Mouse (Mus musculus) hindbrain, embryonic 13.5 days (tissue): Measurements from ENCODE around the gene Plekhb1. TPM values are rescaled to one million over a fixed set of nuclear protein-coding genes. Genes with fewer than 3 reads are reported as not detected.

Experiments
- ATAC-seq: fragments of 200-750 bp; cut with Nextera tagmentation; 2 replicates; pipeline ENCODE4 v1.8.0; 2017; ENCODE audit warnings: moderate TSS enrichment; ENCODE audit not compliant: low FRiP score
- H3K27ac ChIP-seq: fragments of 300-500 bp; sonication (generic); 2 replicates; pipeline ENCODE4 v1.5.1; 2015; ENCODE audit warnings: inconsistent platforms, mild to moderate bottlenecking, moderate library complexity
- H3K27me3 ChIP-seq: fragments of 300-500 bp; sonication (generic); 2 replicates; pipeline ENCODE4 v1.6.1; 2015; ENCODE audit warnings: mild to moderate bottlenecking, inconsistent platforms
- H3K36me3 ChIP-seq: fragments of 300-500 bp; sonication (generic); 2 replicates; pipeline ENCODE4 v1.6.1; 2015; ENCODE audit warnings: mild to moderate bottlenecking, inconsistent platforms
- H3K4me1 ChIP-seq: fragments of 300-500 bp; sonication (generic); replicated peaks from 2 replicates; pipeline ENCODE4 v1.6.1; 2015; ENCODE audit warnings: inconsistent platforms
- H3K4me2 ChIP-seq: fragments of 300-500 bp; sonication (generic); 2 replicates; pipeline ENCODE4 v1.6.1; 2015; ENCODE audit warnings: inconsistent platforms, mild to moderate bottlenecking, moderate library complexity
- H3K4me3 ChIP-seq: fragments of 300-500 bp; sonication (generic); 2 replicates; pipeline ENCODE4 v1.5.1; 2015; ENCODE audit warnings: mild to moderate bottlenecking, inconsistent platforms
- H3K9ac ChIP-seq: fragments of 300-500 bp; sonication (generic); 2 replicates; pipeline ENCODE4 v1.6.1; 2015; ENCODE audit warnings: mild to moderate bottlenecking, inconsistent platforms
- H3K9me3 ChIP-seq: fragments of 300-500 bp; sonication (generic); 2 replicates; pipeline ENCODE4 v1.6.1; 2016; ENCODE audit warnings: inconsistent platforms
- WGBS: fragments of 180-500 bp; shearing (Covaris S2); methylation state at CpG from one replicate; pipeline ENCODE4 v1.1.7; 2015; 5-methylcytosine and 5-hydroxymethylcytosine counted together
- polyA plus RNA-seq: library from polyadenylated mRNA; unstranded; fragments of >200 nt; fragmentation: Nextera tagmentation; extraction: Ambion mirVana; gene quantifications from 2 replicates; pipeline ENCODE4 v1.2.1, GENCODE M21; 2015

Plekhb1 gene
- polyA plus RNA-seq, 1 experiment from 2014 or later = 16.0 TPM

DNA sequence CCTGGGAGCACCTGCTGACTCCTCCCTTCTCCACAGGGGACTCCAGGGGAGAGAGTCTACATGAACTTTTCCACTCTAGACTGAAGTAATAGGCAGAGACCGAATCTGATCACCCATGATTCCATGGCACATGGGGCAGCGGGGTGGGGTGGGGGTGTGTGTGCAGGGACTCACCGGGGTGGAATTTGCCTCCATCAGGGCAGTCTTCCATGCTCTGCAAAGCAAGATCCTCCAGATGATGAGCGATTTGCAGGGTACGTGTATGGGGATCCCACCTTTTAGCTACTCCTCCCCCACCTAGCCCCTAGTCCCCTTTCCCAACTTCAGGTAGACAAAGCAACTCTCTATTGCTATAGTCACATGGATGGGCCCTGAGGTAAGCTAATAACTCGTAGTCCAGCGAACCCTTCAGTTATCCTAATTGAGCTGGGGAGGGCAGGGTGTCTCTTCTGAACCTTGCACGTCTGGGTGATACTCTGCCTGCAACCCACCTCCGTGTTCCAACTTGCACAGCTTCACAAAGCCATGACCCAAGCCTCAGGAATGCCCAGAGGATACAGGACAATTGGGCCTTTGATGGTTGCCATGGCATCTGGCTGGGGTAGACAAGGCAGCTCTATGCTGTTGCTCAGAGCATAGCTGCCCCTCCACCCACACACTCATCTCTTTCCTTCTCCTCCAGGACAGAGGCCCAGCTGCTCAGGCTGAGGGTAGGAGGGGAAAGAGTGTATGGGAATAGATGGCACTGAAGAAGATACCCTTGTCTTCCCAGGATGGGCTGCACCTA lies 8.5 kb downstream of the Plekhb1 start:
- 56% methylated on average over 9 of the region's 9 CpGs for WGBS
- peaks cover 19% of the 10 kb centered on the region for H3K4me1 ChIP-seq
- no peaks in the 10 kb centered on the region for H3K9me3 ChIP-seq
- H3K4me3 ChIP-seq = no peak overlapping the region
- H3K27me3 ChIP-seq = no peaks in the 10 kb centered on the region
- H3K4me2 ChIP-seq = no peak overlapping the region
- H3K36me3 ChIP-seq = peaks cover 12% of the 10 kb centered on the region; the same call in 1 of the 2 replicates
- peak overlapping the region; percentile 53; the same call in 1 of the 2 replicates for H3K9ac ChIP-seq
- peak; percentile 81 for ATAC-seq
- peak overlapping the region; percentile 77 for H3K27ac ChIP-seq

DNA sequence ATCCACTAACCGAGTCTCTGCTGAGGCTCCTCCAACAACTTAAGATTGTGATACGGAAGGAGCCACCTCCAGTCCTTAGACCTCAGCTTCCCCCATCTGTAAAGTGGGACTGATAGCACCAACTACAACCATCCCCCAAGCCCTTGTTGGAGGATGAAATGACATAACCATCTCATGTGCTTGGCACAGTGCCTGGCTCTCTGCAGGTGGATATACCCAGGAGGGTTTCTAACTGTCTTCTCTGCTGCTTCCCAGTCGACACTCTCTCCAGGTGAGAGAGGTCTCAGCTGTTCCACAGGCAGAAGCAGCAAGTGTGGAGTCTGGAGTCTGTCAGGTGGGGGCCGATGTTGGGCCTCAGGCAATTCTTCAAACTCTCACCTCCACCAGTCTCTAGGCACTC lies 11.2 kb downstream of the Plekhb1 start:
- no peak overlapping the region for H3K4me3 ChIP-seq
- no peak overlapping the region for H3K9ac ChIP-seq
- H3K27ac ChIP-seq = no peak overlapping the region
- H3K4me1 ChIP-seq = peaks cover 14% of the 10 kb centered on the region
- ATAC-seq = no peak
- WGBS = 75% methylated on average over 4 of the region's 4 CpGs
- no peaks in the 10 kb centered on the region for H3K9me3 ChIP-seq
- H3K27me3 ChIP-seq = no peaks in the 10 kb centered on the region
- peaks cover 12% of the 10 kb centered on the region; the same call in 1 of the 2 replicates for H3K36me3 ChIP-seq
- H3K4me2 ChIP-seq = no peak overlapping the region

DNA sequence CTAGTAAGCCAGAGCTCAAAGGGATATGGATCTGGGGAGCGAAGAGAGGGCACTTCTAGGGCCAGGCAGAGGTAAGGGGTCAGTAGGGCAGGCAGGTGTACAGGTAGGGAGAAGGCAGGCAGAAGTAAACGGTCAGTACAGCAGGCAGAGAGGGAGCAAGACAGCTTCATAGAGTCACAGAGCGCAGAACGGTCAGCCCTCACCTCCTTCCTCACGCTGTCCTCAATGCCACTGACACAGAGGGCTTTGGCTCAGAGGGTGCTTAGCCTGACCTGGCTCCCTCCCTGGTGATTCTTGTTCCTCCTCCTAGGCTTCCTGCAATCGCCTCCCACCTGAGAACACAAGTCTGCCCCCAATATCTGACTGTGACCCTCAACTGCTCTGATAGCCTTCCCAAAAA lies 11.8 kb downstream of the Plekhb1 start:
- no peak for ATAC-seq
- Histone ChIP-seq H3K9ac (no peak overlapping the region), H3K4me3 (no peak overlapping the region), H3K36me3 (peaks cover 12% of the 10 kb centered on the region; the same call in 1 of the 2 replicates), H3K4me2 (no peak overlapping the region), H3K9me3 (no peaks in the 10 kb centered on the region), H3K27me3 (no peaks in the 10 kb centered on the region), H3K27ac (no peak overlapping the region), H3K4me1 (peaks cover 14% of the 10 kb centered on the region)
- WGBS = 84% methylated on average over 6 of the region's 6 CpGs

DNA sequence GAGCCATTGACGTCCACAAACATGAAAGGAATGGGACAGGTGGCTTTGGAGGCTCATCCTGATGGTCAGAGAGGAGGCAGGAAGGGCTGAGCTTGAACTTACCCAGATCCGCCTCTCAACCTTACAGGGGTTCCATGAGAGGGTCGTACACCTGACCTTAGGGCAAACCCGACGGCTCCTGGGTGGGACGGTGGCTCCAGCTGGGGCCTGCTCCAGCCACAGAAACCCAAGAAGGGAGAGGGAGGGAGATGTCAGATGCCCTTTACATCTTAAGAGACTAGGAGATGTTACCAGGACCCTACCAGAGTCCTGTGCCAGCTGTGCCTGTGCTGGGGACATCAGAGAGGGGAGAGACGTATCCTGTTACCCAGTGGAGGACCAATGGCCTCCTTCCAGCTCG lies 12.4 kb downstream of the Plekhb1 start:
- Histone ChIP-seq H3K27ac (no peak overlapping the region), H3K9ac (no peak overlapping the region), H3K27me3 (no peaks in the 10 kb centered on the region), H3K4me3 (no peak overlapping the region), H3K4me2 (no peak overlapping the region), H3K36me3 (peaks cover 12% of the 10 kb centered on the region; the same call in 1 of the 2 replicates), H3K4me1 (peaks cover 14% of the 10 kb centered on the region), H3K9me3 (no peaks in the 10 kb centered on the region)
- WGBS = 76% methylated on average over 8 of the region's 8 CpGs
- ATAC-seq = no peak

DNA sequence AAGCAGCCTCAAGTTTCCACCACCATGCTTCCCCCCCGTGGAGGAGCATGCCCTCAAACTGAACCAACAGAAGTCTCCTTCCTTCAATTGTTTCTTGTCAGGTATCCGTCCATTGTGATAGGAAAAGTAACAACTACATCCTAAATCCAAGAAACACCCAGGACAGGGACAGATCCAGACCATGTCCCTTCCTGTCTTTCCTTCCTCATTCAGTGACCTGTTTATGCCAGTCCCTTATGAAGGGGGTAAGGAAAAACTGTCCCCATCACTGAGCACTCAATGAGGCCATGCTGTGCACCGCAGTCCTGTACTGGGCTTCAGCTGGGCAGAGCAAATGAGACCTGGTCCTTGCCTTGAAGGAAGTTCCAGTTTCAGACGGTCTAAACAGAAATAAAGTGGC lies 13.1 kb downstream of the Plekhb1 start:
- WGBS = 87% methylated on average over 4 of the region's 4 CpGs
- H3K36me3 ChIP-seq = peaks cover 12% of the 10 kb centered on the region; the same call in 1 of the 2 replicates

DNA sequence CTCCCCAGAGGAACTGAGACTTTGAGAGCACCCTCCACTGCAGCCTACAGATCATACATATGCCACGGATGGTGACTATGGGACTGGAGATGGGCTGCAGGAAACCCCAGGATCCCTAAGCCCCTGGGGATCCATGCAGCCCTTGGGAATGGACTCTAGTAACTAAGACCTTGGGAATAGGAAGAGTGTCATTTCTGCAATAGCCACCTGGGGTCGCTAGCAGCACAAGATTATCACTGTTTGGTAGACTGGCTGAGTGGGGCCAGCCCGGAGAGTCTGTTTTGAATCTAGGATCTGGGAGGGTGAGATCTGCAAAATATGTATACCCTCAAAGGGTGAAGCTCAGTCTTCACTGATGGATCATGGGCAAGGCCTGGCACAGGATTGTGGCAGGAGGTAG lies 17.1 kb downstream of the Plekhb1 start:
- Histone ChIP-seq H3K9ac (no peak overlapping the region), H3K4me1 (0 out of 2 replicates have a peak, but pooled peaks cover 4% of the 10 kb centered on the region), H3K9me3 (no peaks in the 10 kb centered on the region), H3K36me3 (peaks cover 16% of the 10 kb centered on the region; the same call in 1 of the 2 replicates), H3K27me3 (no peaks in the 10 kb centered on the region), H3K4me2 (no peak overlapping the region), H3K27ac (no peak overlapping the region), H3K4me3 (no peak overlapping the region)
- peak; percentile 46; the same call in 1 of the 2 replicates for ATAC-seq
- 31% methylated on average over 3 of the region's 3 CpGs for WGBS

More for the DNA sequence above, 13.1 kb downstream of the Plekhb1 start:
- no peaks in the 10 kb centered on the region for H3K27me3 ChIP-seq
- no peaks in the 10 kb centered on the region for H3K9me3 ChIP-seq
- peaks cover 8% of the 10 kb centered on the region for H3K4me1 ChIP-seq
- ATAC-seq = no peak
- no peak overlapping the region for H3K4me3 ChIP-seq
- no peak overlapping the region for H3K27ac ChIP-seq
- no peak overlapping the region for H3K9ac ChIP-seq
- no peak overlapping the region for H3K4me2 ChIP-seq

DNA sequence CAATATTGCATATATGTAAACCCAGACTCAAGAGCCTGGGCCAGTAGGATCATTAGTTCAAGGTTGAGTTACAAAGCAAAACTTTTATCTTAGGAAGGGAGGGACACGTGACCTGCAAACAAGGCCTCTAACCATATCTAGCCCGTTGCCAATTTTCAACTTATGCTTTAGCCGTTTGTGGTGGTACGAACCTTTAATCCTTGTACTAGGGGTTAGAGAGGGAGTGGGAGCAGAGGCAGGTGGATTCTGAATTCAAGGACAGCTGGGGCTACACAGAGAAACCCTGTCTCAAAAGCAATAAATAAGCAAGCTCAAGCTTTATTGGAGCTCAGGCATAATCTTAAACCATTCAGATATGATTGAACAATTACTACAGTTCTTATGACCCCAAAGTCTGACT lies 19.8 kb downstream of the Plekhb1 start:
- Histone ChIP-seq H3K4me3 (no peak overlapping the region), H3K27ac (no peak overlapping the region), H3K9ac (no peak overlapping the region), H3K27me3 (no peaks in the 10 kb centered on the region), H3K36me3 (peaks cover 22% of the 10 kb centered on the region), H3K9me3 (no peaks in the 10 kb centered on the region), H3K4me1 (0 out of 2 replicates have a peak, but pooled peaks cover 4% of the 10 kb centered on the region), H3K4me2 (no peak overlapping the region)
- WGBS = 96% methylated on average over 4 of the region's 4 CpGs
- no peak for ATAC-seq

DNA sequence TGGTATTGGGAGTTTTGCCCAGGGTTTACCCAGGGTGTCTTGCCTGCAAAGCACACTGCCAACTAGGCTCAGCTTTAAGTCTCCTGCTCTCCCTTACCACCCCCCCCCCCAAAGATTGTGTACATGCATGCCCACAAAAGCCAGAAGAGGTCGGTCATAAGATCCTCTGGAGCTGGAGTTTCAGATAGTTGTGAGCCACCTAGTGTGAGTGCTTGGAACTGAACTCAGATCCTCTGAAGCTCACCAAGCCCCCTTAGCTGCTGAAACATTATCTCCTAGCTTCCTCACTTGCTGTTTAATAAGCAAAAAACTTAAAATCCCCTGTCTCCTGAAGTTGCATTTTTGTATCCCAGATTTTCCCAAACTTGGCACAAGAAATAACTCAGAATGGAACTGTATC lies 24.6 kb downstream of the Plekhb1 start:
- Histone ChIP-seq H3K36me3 (peaks cover 28% of the 10 kb centered on the region), H3K9me3 (no peaks in the 10 kb centered on the region), H3K4me1 (no peaks in the 10 kb centered on the region), H3K27ac (no peak overlapping the region), H3K27me3 (no peaks in the 10 kb centered on the region), H3K9ac (no peak overlapping the region), H3K4me2 (no peak overlapping the region), H3K4me3 (no peak overlapping the region)
- ATAC-seq = no peak
- WGBS = 0% methylated on average over 1 of the region's 1 CpGs

DNA sequence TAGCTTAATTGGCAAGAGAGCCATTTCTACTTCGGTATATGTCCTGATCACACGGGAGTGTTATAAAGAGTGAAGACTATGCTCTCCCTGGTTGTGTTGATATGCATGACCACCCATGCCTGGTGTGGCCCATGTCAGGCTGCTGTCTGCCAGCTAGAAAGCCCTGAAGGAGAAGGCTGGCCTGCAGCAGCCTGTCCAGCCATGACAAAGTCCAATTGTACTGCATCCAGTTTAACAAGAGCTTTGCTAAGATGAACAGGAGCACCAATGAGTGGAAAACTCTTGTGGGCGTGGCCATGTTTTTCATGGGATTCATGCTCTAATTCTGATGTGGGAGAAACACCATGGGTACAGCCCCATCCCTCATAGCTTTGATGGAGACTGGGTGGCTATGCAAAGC lies 37.7 kb downstream of the Plekhb1 start:
- no peak overlapping the region for H3K9ac ChIP-seq
- peaks cover 7% of the 10 kb centered on the region; the same call in 1 of the 2 replicates for H3K4me1 ChIP-seq
- no peak overlapping the region for H3K27ac ChIP-seq
- no peak for ATAC-seq
- 79% methylated on average over 3 of the region's 3 CpGs for whole genome bisulfite sequencing
- H3K27me3 ChIP-seq = no peaks in the 10 kb centered on the region
- H3K4me2 ChIP-seq = no peak overlapping the region
- H3K9me3 ChIP-seq = no peaks in the 10 kb centered on the region
- H3K36me3 ChIP-seq = peaks cover 6% of the 10 kb centered on the region
- no peak overlapping the region for H3K4me3 ChIP-seq

DNA sequence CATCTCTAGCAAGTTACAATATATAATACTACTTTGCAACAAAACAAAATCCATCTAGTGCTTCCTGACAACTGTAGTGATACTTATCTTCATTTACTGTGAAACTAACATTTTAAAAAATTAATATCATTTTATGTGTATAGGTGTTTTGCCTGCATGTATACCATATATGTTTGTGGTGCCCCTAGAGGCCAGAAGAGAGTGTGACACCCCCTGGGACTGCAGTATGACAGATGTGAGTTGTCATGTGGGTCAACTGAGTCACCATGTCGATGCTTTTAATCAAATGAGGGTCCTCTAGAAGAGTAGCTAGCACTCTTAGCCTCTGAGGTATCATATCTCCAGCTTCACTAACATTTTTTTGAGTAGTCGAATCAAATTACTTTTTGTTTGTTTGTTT lies 39.9 kb downstream of the Plekhb1 start:
- Histone ChIP-seq H3K9me3 (no peaks in the 10 kb centered on the region), H3K4me3 (no peak overlapping the region), H3K27me3 (no peaks in the 10 kb centered on the region), H3K9ac (no peak overlapping the region), H3K4me2 (no peak overlapping the region), H3K4me1 (peaks cover 7% of the 10 kb centered on the region; the same call in 1 of the 2 replicates), H3K36me3 (no peaks in the 10 kb centered on the region), H3K27ac (no peak overlapping the region)
- no peak for ATAC-seq
- WGBS = 77% methylated on average over 2 of the region's 2 CpGs

DNA sequence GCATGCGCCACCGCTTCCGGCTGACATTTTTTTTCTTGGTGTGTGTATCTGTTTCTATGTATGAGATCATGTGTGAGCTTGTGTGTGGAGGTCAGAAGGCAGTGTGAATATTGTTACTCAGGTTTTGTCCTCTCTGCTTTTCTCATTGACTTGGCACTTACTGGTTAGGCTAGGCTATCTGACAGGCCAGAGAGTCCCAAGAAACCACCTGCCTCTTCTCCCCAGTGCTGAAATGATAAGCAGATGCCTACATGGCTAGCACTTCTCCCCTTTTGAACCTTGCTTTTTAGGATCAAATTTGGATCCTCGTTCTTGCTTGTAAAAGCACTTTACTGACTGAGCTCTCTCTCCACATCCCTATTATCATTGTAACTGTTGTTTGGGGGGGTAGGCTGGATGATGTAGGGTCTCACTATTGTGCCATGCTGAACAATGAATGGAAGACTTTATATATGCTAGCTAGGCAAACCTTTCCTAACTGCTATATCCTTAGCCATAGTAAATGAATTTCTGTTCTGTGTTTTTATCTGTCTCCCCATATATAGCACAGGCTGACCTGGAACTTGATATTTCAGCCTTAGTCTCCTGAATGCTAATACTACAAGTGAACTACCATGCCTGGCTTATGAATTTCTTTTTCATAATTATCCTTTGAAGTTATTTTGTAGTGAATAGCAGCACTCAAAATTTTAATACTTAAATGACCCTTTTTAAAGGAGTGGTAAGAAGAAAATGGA lies 45.9 kb downstream of the Plekhb1 start:
- H3K4me1 ChIP-seq = peaks cover 5% of the 10 kb centered on the region; the same call in 1 of the 2 replicates
- 92% methylated on average over 4 of the region's 4 CpGs for WGBS
- no peak overlapping the region for H3K4me2 ChIP-seq
- H3K9me3 ChIP-seq = no peaks in the 10 kb centered on the region
- no peaks in the 10 kb centered on the region for H3K27me3 ChIP-seq
- no peak overlapping the region for H3K27ac ChIP-seq
- H3K36me3 ChIP-seq = no peaks in the 10 kb centered on the region
- no peak for ATAC-seq
- H3K4me3 ChIP-seq = no peak overlapping the region
- no peak overlapping the region for H3K9ac ChIP-seq

DNA sequence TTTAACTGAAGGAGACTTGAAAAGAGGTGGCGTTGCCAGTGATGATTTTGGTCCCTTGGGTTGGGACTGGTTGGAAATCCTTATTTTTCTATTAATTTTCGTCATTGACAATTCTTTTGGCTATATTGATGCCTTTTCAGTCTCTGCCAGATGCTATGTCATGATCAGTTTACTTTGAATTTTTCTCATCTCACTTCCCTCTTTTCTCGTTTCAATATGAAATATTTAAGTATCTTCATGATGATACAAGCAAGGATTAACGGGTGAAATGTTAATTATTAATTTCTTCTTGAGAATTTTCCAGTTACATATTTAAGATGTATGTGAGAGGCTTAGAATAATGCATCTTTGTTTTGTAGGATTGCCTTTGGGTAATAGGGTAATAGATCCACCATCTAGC lies 53.3 kb downstream of the Plekhb1 start:
- Histone ChIP-seq H3K27me3 (peaks cover 5% of the 10 kb centered on the region; the same call in 1 of the 2 replicates), H3K4me1 (peaks cover 19% of the 10 kb centered on the region), H3K27ac (peak overlapping the region; percentile 100), H3K9ac (peak overlapping the region; percentile 100), H3K4me2 (peak overlapping the region; percentile 67), H3K4me3 (peak overlapping the region; percentile 97), H3K9me3 (no peaks in the 10 kb centered on the region), H3K36me3 (no peaks in the 10 kb centered on the region)
- ATAC-seq = no peak
- 21% methylated on average over 4 of the region's 4 CpGs for WGBS
